Mouse (Mus musculus) liver, adult 2 months (tissue): ENCODE results near the gene Slc29a1. TPM values are rescaled to one million over a fixed set of nuclear protein-coding genes. Genes with fewer than 3 reads are reported as not detected.

ENCODE experiments used
- DNase-seq: peaks from one replicate; pipeline ENCODE4 v3.0.0-alpha.2; 2011; ENCODE audit warnings: low read depth, low spot score; ENCODE audit errors: extremely low read depth
- H3K27ac ChIP-seq: fragments of 200-500 bp; replicated peaks from 2 replicates; pipeline ENCODE4 v1.5.1; 2012; ENCODE audit warnings: low read depth, mild to moderate bottlenecking, control low read depth, inconsistent platforms, low read length; ENCODE audit not compliant: insufficient read depth
- H3K27me3 ChIP-seq: fragments of 200-500 bp; 2 replicates; pipeline ENCODE4 v1.6.1; 2012; ENCODE audit warnings: mild to moderate bottlenecking, moderate library complexity, low read length, inconsistent platforms; ENCODE audit not compliant: control insufficient read depth, insufficient read depth
- H3K36me3 ChIP-seq: fragments of 200-500 bp; 2 replicates; pipeline ENCODE4 v1.6.1; 2012; ENCODE audit warnings: low read length, inconsistent platforms; ENCODE audit not compliant: control insufficient read depth, insufficient read depth
- H3K4me1 ChIP-seq: fragments of 200-500 bp; 2 replicates; pipeline ENCODE4 v1.6.1; 2011; ENCODE audit warnings: low read length; ENCODE audit not compliant: control insufficient read depth, insufficient read depth
- H3K4me3 ChIP-seq: fragments of 200-500 bp; 2 replicates; pipeline ENCODE4 v1.5.1; 2011; ENCODE audit warnings: low read depth, mild to moderate bottlenecking, control low read depth, low read length, moderate library complexity; ENCODE audit not compliant: insufficient read depth
- H3K79me2 ChIP-seq: fragments of 200-500 bp; 2 replicates; pipeline ENCODE4 v1.6.1; 2012; ENCODE audit warnings: inconsistent platforms, mild to moderate bottlenecking, low read length, moderate library complexity; ENCODE audit not compliant: control insufficient read depth, insufficient read depth
- H3K9ac ChIP-seq: fragments of 200-500 bp; 2 replicates; pipeline ENCODE4 v1.6.1; 2012; ENCODE audit warnings: low read depth, mild to moderate bottlenecking, control low read depth, inconsistent platforms, low read length
- CTCF ChIP-seq: fragments of 200-500 bp; IDR thresholded peaks from 2 replicates; pipeline ENCODE4 v1.5.1; 2011; ENCODE audit warnings: low read depth, low read length, control low read depth
- POLR2A ChIP-seq: fragments of 200-500 bp; IDR thresholded peaks from 2 replicates; pipeline ENCODE4 v1.6.1; 2011; ENCODE audit warnings: low read length, control low read depth; ENCODE audit not compliant: insufficient read depth; ENCODE audit errors: extremely low read depth
- WGBS: fragments of 180-500 bp; shearing (Covaris S2); methylation state at CpG from one replicate; pipeline ENCODE4 v1.1.7; 2018; 5-methylcytosine and 5-hydroxymethylcytosine counted together
- polyA plus RNA-seq: library from polyadenylated mRNA; depleted of rRNA; stranded (reverse); fragments of >200 nt; gene quantifications from 2 replicates; pipeline ENCODE4 v1.2.3, GENCODE M21; 2012
- total RNA-seq: library from RNA; depleted of rRNA; stranded (reverse); fragments of >200 nt; gene quantifications from 2 replicates; pipeline ENCODE4 v1.2.3, GENCODE M21; 2014

Slc29a1 gene
- total and polyA plus RNA-seq, 2 experiments: 220 to 618 TPM

- Histone ChIP-seq H3K27me3 (no peaks in the 10 kb centered on the region), H3K4me3 (peak within 1 kb of the TSS; percentile 86), H3K4me1 (peaks cover 13% of the 10 kb centered on the region), H3K79me2 (peaks cover 5% of the 10 kb centered on the region), H3K36me3 (peaks cover 19% of the 10 kb centered on the region), H3K9ac (peak within 1 kb of the TSS; percentile 95), H3K27ac (peak within 1 kb of the TSS; percentile 55)
- 1% methylated on average over 54 of the region's 61 CpGs for WGBS
- TF ChIP-seq CTCF: peak; percentile 89
- peak; percentile 70; the same call in 1 of the 2 replicates for TF ChIP-seq POLR2A
- peak; percentile 79 for DNase-seq
Measured at GRCm38 (mm10) chr17:45563655-45564530, 35.5 kb downstream of the Slc29a1 start, which contains the start of gene Slc35b2. Gene Slc35b2 (plus strand): TSS chr17:45563874.

- H3K4me1 ChIP-seq: peaks cover 11% of the 10 kb centered on the region
- no peak overlapping the region for H3K27ac ChIP-seq
- H3K79me2 ChIP-seq: peaks cover 5% of the 10 kb centered on the region
- peaks cover 13% of the 10 kb centered on the region for H3K36me3 ChIP-seq
- TF ChIP-seq CTCF: no peak
- WGBS: 72% methylated on average over 12 of the region's 12 CpGs
- no peak overlapping the region for H3K9ac ChIP-seq
- no peaks in the 10 kb centered on the region for H3K27me3 ChIP-seq
- no peak overlapping the region for H3K4me3 ChIP-seq
- DNase-seq: no peak
Measured at GRCm38 (mm10) chr17:45563216-45563615, 36.2 kb downstream of the Slc29a1 start.

- no peaks in the 10 kb centered on the region for H3K27me3 ChIP-seq
- DNase-seq: no peak
- H3K79me2 ChIP-seq: peaks cover 5% of the 10 kb centered on the region
- 0 out of 2 replicates have a peak, but pooled peaks cover 2% of the 10 kb centered on the region for H3K4me1 ChIP-seq
- no peaks in the 10 kb centered on the region for H3K36me3 ChIP-seq
- TF ChIP-seq CTCF: no peak
- TF ChIP-seq POLR2A: no peak
- no peak overlapping the region for H3K27ac ChIP-seq
- H3K9ac ChIP-seq: no peak overlapping the region
- 93% methylated on average over 15 of the region's 15 CpGs for WGBS
- H3K4me3 ChIP-seq: no peak overlapping the region
Measured at GRCm38 (mm10) chr17:45559732-45560525, 39.5 kb downstream of the Slc29a1 start.

- Histone ChIP-seq H3K79me2 (no peaks in the 10 kb centered on the region), H3K4me1 (no peaks in the 10 kb centered on the region), H3K4me3 (no peak overlapping the region), H3K27me3 (no peaks in the 10 kb centered on the region), H3K27ac (no peak overlapping the region), H3K36me3 (no peaks in the 10 kb centered on the region), H3K9ac (peak overlapping the region; percentile 10; the same call in 1 of the 2 replicates)
- DNase-seq: no peak
- 73% methylated on average over 16 of the region's 16 CpGs for WGBS
- TF ChIP-seq POLR2A (no peak), CTCF (no peak)
Measured at GRCm38 (mm10) chr17:45557998-45558862, 41.2 kb downstream of the Slc29a1 start.

- Histone ChIP-seq H3K27ac (peak overlapping the region; percentile 10; the same call in 1 of the 2 replicates), H3K9ac (peak overlapping the region; percentile 31), H3K36me3 (no peaks in the 10 kb centered on the region), H3K27me3 (no peaks in the 10 kb centered on the region), H3K4me1 (no peaks in the 10 kb centered on the region), H3K4me3 (peak overlapping the region; percentile 28), H3K79me2 (no peaks in the 10 kb centered on the region)
- TF ChIP-seq CTCF (no peak), POLR2A (no peak)
- 75% methylated on average over 7 of the region's 7 CpGs for WGBS
- DNase-seq: no peak
Measured at GRCm38 (mm10) chr17:45557246-45557824, 42.1 kb downstream of the Slc29a1 start.
